Mouse (Mus musculus): ENCODE data around the gene Gnaq. TPM values are rescaled to one million over a fixed set of nuclear protein-coding genes. Genes with fewer than 3 reads are reported as not detected.
"Not testable (repeated sequence)": the region's sequence is repeated elsewhere in the genome, so short reads cannot be mapped to it uniquely, and the experiment has no call there.

The Gnaq gene
- polyA plus RNA-seq (2014; fragmentation: Nextera tagmentation; extraction: Ambion mirVana), result 52.7 and 86.7 TPM in 2 replicates

DNA sequence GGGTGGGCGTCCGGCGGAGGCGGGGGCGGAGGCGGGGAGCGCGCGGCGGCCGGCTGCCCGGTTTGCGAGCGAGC lies at the start of gene Gnaq:
TSS of gene Gnaq (plus strand) at position 41 of the 74 bp plus-strand sequence.
- Histone ChIP-seq H3K4me2 (ENCODE audit: low read length) (peak within 1 kb of the TSS; percentile 84), H3K36me3 (ENCODE audit: control insufficient read depth, insufficient read depth, low read length) (no peaks in the 10 kb centered on the region), H3K4me1 (ENCODE audit: control insufficient read depth, insufficient read depth, low read length) (peaks cover 25% of the 10 kb centered on the region), H3K9ac (replicated peaks; ENCODE audit: low read length) (peak within 1 kb of the TSS; percentile 98), H3K9me3 (ENCODE audit: control insufficient read depth, low read length) (no peaks in the 10 kb centered on the region), H3K27ac (replicated peaks; ENCODE audit: low read depth, low read length) (peak within 1 kb of the TSS; percentile 99), H3K4me3 (replicated peaks; ENCODE audit: low read depth, low read length) (peak within 1 kb of the TSS; percentile 86), H3K27me3 (ENCODE audit: control insufficient read depth, insufficient read depth, low read length) (no peaks in the 10 kb centered on the region)
- WGBS, result 1% methylated on average over 13 of the region's 14 CpGs
- DNase-seq (no peak), ATAC-seq (ENCODE audit: low FRiP score, low TSS enrichment) (no peak)

DNA sequence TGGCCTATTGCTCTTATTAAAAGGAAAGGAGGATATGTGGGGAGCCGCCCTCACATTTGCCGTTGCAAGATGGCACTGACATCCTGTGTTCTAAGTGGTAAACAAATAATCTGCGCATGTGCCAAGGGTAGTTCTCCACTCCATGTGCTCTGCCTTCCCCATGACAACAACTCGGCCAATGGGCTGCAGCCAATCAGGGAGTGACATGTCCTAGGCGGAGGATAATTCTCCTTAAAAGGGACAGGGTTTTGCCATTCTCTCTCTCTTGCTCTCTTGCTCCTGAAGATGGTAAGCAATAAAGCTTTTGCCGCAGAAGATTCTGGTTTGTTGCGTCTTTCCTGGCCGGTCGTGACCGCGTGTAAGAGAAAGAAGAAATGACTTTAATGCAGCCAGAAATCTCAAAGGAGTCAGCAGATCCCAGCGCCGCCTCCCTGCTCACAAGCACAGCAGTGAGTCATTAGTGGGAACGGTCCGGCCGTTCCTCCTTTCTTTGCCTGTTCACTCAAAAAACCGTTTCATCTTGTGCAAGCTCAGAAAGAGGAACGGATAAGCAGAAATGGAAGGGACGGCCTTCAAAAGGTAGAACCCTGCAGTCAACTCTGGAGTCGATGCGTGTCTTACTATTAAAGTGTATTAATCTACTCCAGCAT lies 48.5 kb upstream of the Gnaq start:
- H3K4me2 ChIP-seq (ENCODE audit: low read length); H3K9ac ChIP-seq (replicated peaks; ENCODE audit: low read length); DNase-seq; H3K36me3 ChIP-seq (ENCODE audit: control insufficient read depth, insufficient read depth, low read length); H3K27ac ChIP-seq (replicated peaks; ENCODE audit: low read depth, low read length); H3K4me3 ChIP-seq (replicated peaks; ENCODE audit: low read depth, low read length); H3K9me3 ChIP-seq (ENCODE audit: control insufficient read depth, low read length); ATAC-seq (ENCODE audit: low FRiP score, low TSS enrichment); H3K4me1 ChIP-seq (ENCODE audit: control insufficient read depth, insufficient read depth, low read length); H3K27me3 ChIP-seq (ENCODE audit: control insufficient read depth, insufficient read depth, low read length): not testable (repeated sequence)
- WGBS, result 94% methylated on average over 21 of the region's 21 CpGs

DNA sequence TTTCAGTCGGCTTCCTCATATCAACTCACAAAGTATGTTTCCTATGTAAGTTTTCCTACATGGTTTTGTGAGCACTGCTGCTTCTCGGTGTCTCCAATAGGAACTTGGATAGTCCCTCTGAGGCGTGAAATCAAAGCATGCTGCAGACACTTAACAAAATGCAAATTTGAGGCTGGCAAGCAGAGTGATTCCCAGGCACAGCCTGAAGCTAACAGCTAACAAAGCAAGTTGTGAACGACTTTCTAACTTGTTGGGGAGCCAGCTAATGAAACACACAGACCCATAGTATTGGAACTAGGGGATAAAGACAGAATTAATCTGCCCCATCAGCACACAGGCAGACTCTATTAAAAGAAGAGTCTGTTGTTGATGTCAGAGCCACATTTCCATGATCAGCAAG lies 47.4 kb upstream of the Gnaq start:
- Histone ChIP-seq H3K9ac (replicated peaks; ENCODE audit: low read length) (no peak overlapping the region), H3K4me3 (replicated peaks; ENCODE audit: low read depth, low read length) (no peak overlapping the region), H3K4me2 (ENCODE audit: low read length) (no peak overlapping the region), H3K4me1 (ENCODE audit: control insufficient read depth, insufficient read depth, low read length) (no peaks in the 10 kb centered on the region), H3K9me3 (ENCODE audit: control insufficient read depth, low read length) (no peaks in the 10 kb centered on the region), H3K27ac (replicated peaks; ENCODE audit: low read depth, low read length) (no peak overlapping the region), H3K36me3 (ENCODE audit: control insufficient read depth, insufficient read depth, low read length) (no peaks in the 10 kb centered on the region), H3K27me3 (ENCODE audit: control insufficient read depth, insufficient read depth, low read length) (no peaks in the 10 kb centered on the region)
- ATAC-seq (ENCODE audit: low FRiP score, low TSS enrichment) (no peak), DNase-seq (peak; percentile 48)
- WGBS, result 42% methylated on average over 4 of the region's 4 CpGs

DNA sequence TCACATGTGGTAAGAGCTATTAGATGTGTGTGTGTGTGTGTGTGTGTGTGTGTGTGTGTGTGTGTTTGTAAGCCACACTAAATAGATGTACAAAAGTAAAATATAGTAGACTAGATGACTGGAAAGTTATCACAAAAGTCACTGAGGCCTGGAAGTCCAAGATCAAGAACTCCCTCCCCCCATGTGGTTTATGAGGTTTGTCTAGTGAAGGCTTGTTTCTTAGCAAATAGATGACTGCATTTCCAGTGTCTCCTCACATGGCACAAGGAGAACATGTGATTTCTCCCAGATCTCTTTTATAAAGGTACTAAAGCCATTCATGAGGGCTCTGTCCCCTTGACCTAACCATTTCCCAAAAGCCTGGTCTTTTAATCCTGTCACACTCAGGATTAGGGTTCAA lies 46.5 kb upstream of the Gnaq start:
- H3K36me3 ChIP-seq (ENCODE audit: control insufficient read depth, insufficient read depth, low read length), result no peaks in the 10 kb centered on the region
- H3K27ac ChIP-seq (replicated peaks; ENCODE audit: low read depth, low read length), result no peak overlapping the region
- no peak overlapping the region for H3K9ac ChIP-seq (replicated peaks; ENCODE audit: low read length)
- DNase-seq, result no peak
- H3K4me3 ChIP-seq (replicated peaks; ENCODE audit: low read depth, low read length), result no peak overlapping the region
- no peaks in the 10 kb centered on the region for H3K27me3 ChIP-seq (ENCODE audit: control insufficient read depth, insufficient read depth, low read length)
- no peak for ATAC-seq (ENCODE audit: low FRiP score, low TSS enrichment)
- no peaks in the 10 kb centered on the region for H3K4me1 ChIP-seq (ENCODE audit: control insufficient read depth, insufficient read depth, low read length)
- H3K9me3 ChIP-seq (ENCODE audit: control insufficient read depth, low read length), result no peaks in the 10 kb centered on the region
- no peak overlapping the region for H3K4me2 ChIP-seq (ENCODE audit: low read length)

DNA sequence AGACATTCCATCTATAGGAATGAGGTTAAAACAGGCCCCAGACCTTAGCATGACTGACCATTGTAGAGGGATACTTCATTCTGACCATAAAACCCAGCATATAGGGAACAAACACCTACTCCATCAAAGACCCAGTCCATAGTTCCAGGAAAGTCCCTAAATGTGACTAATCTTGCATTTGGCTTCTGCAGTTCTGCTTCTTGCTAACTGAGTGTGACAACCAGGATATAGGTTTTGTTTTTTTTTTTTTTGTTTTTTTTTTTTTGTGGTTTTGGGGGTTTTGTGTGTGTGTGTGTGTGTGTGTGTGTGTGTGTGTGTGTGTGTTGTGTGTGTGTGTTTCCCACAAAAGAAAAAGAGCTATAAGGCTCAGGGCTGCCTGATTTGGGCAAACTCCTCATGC lies 46.0 kb upstream of the Gnaq start:
- Histone ChIP-seq H3K27me3 (ENCODE audit: control insufficient read depth, insufficient read depth, low read length) (no peaks in the 10 kb centered on the region), H3K4me2 (ENCODE audit: low read length) (no peak overlapping the region), H3K9me3 (ENCODE audit: control insufficient read depth, low read length) (no peaks in the 10 kb centered on the region), H3K9ac (replicated peaks; ENCODE audit: low read length) (no peak overlapping the region), H3K36me3 (ENCODE audit: control insufficient read depth, insufficient read depth, low read length) (no peaks in the 10 kb centered on the region), H3K4me3 (replicated peaks; ENCODE audit: low read depth, low read length) (no peak overlapping the region), H3K4me1 (ENCODE audit: control insufficient read depth, insufficient read depth, low read length) (no peaks in the 10 kb centered on the region), H3K27ac (replicated peaks; ENCODE audit: low read depth, low read length) (no peak overlapping the region)
- no peak for ATAC-seq (ENCODE audit: low FRiP score, low TSS enrichment)
- no peak for DNase-seq

DNA sequence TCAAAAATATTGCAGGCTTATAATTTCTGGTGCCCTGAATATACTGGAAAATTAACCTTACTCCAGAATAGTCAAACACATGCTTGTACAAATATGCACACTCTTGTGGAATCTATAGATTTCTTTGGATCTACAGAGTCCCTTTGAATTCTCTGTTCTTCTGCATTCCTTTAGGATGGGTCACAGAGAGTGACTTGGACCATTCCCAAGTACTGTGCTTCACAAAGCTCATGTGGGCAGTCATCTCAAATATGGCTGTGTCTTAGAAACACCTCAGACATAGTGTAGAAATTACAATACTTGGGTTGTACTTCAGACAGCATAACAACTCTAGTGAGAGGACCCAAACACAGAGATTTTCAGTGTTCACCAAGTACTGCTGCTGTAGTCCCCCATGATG lies 45.2 kb upstream of the Gnaq start:
- no peaks in the 10 kb centered on the region for H3K4me1 ChIP-seq (ENCODE audit: control insufficient read depth, insufficient read depth, low read length)

DNA sequence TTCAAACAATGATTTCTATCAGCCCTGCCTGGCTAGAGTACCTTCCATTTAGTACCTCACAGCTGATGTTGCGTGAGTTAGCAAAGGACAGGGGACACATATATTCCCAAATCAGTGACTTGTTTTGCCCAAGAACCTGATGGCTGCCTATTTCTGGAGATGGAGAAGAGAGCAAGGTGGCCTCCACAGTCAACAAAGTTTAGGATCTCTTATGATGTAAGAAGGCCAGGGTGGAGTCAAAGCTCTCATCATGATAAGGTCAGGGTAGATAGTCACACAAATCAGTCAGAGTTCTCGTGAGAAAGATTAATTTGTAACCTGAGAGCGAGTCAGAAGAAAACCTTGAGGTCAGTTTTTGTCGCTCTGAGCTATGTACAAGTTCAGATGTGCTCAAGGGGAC lies 39.0 kb upstream of the Gnaq start:
- H3K27me3 ChIP-seq (ENCODE audit: control insufficient read depth, insufficient read depth, low read length), result no peaks in the 10 kb centered on the region
- H3K36me3 ChIP-seq (ENCODE audit: control insufficient read depth, insufficient read depth, low read length), result no peaks in the 10 kb centered on the region
- WGBS, result 91% methylated on average over 4 of the region's 4 CpGs
- H3K4me1 ChIP-seq (ENCODE audit: control insufficient read depth, insufficient read depth, low read length), result no peaks in the 10 kb centered on the region
- no peak overlapping the region for H3K9ac ChIP-seq (replicated peaks; ENCODE audit: low read length)
- DNase-seq (no peak), ATAC-seq (ENCODE audit: low FRiP score, low TSS enrichment) (no peak)
- H3K9me3 ChIP-seq (ENCODE audit: control insufficient read depth, low read length), result no peaks in the 10 kb centered on the region
- no peak overlapping the region for H3K4me3 ChIP-seq (replicated peaks; ENCODE audit: low read depth, low read length)
- no peak overlapping the region for H3K27ac ChIP-seq (replicated peaks; ENCODE audit: low read depth, low read length)
- H3K4me2 ChIP-seq (ENCODE audit: low read length), result no peak overlapping the region

More for the DNA sequence above, 45.2 kb upstream of the Gnaq start:
- Histone ChIP-seq H3K4me2 (ENCODE audit: low read length) (no peak overlapping the region), H3K36me3 (ENCODE audit: control insufficient read depth, insufficient read depth, low read length) (no peaks in the 10 kb centered on the region), H3K4me3 (replicated peaks; ENCODE audit: low read depth, low read length) (no peak overlapping the region), H3K9ac (replicated peaks; ENCODE audit: low read length) (no peak overlapping the region), H3K9me3 (ENCODE audit: control insufficient read depth, low read length) (no peaks in the 10 kb centered on the region), H3K27me3 (ENCODE audit: control insufficient read depth, insufficient read depth, low read length) (no peaks in the 10 kb centered on the region), H3K27ac (replicated peaks; ENCODE audit: low read depth, low read length) (no peak overlapping the region)
- ATAC-seq (ENCODE audit: low FRiP score, low TSS enrichment) (no peak), DNase-seq (no peak)

DNA sequence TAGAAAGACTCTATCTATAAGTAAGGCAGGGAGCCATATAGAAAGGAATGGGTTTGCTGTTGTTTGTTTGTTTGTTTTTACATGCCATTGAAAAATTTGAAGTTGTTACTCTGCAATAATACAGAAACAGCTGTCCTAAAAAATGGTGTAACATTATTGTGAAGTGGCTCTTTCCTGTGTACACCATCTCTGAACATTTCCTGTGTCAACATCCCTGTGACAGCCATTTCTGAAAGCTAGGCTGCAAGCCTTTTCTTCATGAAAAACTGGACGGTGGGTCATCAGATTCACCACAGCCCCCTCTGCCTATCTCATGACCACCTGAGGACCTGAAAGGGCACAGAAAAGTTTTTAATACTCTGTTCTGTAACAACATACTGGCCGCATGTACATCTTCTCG lies 22.7 kb upstream of the Gnaq start:
- H3K9me3 ChIP-seq (ENCODE audit: control insufficient read depth, low read length), result no peaks in the 10 kb centered on the region
- H3K36me3 ChIP-seq (ENCODE audit: control insufficient read depth, insufficient read depth, low read length), result no peaks in the 10 kb centered on the region
- no peak overlapping the region for H3K27ac ChIP-seq (replicated peaks; ENCODE audit: low read depth, low read length)
- H3K4me2 ChIP-seq (ENCODE audit: low read length), result no peak overlapping the region
- no peak for ATAC-seq (ENCODE audit: low FRiP score, low TSS enrichment)
- no peaks in the 10 kb centered on the region for H3K27me3 ChIP-seq (ENCODE audit: control insufficient read depth, insufficient read depth, low read length)
- no peak overlapping the region for H3K9ac ChIP-seq (replicated peaks; ENCODE audit: low read length)
- no peak overlapping the region for H3K4me3 ChIP-seq (replicated peaks; ENCODE audit: low read depth, low read length)
- no peak for DNase-seq
- 88% methylated on average over 3 of the region's 3 CpGs for WGBS
- H3K4me1 ChIP-seq (ENCODE audit: control insufficient read depth, insufficient read depth, low read length), result no peaks in the 10 kb centered on the region

DNA sequence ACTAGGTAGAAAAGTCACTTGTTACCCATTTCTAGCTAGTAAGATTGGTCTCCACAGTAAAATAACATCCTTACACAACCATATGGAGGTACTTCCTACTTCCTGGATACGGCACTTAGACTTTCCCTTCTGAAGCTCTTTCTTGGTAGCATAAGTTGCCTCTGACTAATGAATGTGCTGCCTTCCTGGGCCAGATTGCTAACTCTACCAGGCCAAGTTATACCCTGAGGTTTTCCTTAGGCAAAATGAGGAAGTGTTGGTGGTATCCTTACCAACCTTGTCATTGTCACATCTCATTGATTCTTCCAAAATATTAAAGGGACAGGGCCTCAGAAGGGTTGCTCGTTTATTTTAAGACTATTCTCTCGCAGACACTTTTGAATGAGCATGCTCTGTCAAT lies 22.0 kb upstream of the Gnaq start:
- Histone ChIP-seq H3K4me1 (ENCODE audit: control insufficient read depth, insufficient read depth, low read length) (no peaks in the 10 kb centered on the region), H3K36me3 (ENCODE audit: control insufficient read depth, insufficient read depth, low read length) (no peaks in the 10 kb centered on the region), H3K9me3 (ENCODE audit: control insufficient read depth, low read length) (no peaks in the 10 kb centered on the region), H3K4me3 (replicated peaks; ENCODE audit: low read depth, low read length) (no peak overlapping the region), H3K27me3 (ENCODE audit: control insufficient read depth, insufficient read depth, low read length) (no peaks in the 10 kb centered on the region), H3K27ac (replicated peaks; ENCODE audit: low read depth, low read length) (no peak overlapping the region), H3K4me2 (ENCODE audit: low read length) (no peak overlapping the region), H3K9ac (replicated peaks; ENCODE audit: low read length) (no peak overlapping the region)
- no peak for DNase-seq
- 92% methylated on average over 3 of the region's 3 CpGs for WGBS
- ATAC-seq (ENCODE audit: low FRiP score, low TSS enrichment), result no peak

All from midbrain, embryonic 14.5 days (tissue).